12 mouse cellular contexts compared by ENCODE assay signal in the genomic region with DNA sequence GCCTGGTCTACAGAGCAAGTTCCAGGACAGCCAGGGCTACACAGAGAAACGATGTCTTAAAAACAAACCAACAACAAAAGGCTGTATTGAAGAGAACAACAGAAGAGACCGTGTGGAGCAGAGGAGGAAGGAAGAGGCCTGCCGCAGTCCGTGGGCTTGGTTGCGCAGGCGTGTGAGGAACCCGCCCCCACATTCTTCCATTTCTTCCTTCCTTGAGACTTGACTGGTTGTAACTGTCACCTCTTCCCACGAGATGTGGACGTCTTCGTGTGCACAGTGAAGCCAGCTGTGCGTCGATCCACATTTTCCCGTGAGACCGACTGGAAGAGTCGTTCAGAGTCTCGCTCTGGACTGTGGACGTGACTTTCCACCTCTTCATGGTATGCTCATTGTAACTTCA. TPM values are rescaled to one million over a fixed set of nuclear protein-coding genes. Genes with fewer than 3 reads are reported as not detected.
DNase-seq lines count a peak whose midpoint lies in the region; ATAC-seq and TF ChIP-seq lines count a peak whose summit lies in the region.
"Had no signal": no experiment of that assay in that cellular context is flagged by ENCODE, and none has a peak within 500 bp of the region (broad histone marks: within the 10 kb centered on the region; RNA-seq: fewer than 3 reads in every experiment).

No protein-coding gene starts in this region.

- 66% methylated on average over 17 of the region's 17 CpGs for WGBS in kidney, postnatal 0 days

- no peaks in the 10 kb centered on the region for H3K36me3 ChIP-seq in kidney, postnatal 0 days (ENCODE audit: insufficient read depth, low read length)
- no peaks in the 10 kb centered on the region for H3K36me3 ChIP-seq in megakaryocyte, embryonic 14.5 days (replicated peaks; ENCODE audit: low read length)
- H3K36me3 ChIP-seq: embryonic facial prominence, embryonic 12.5 days had no signal

- no peak for TF ChIP-seq CTCF in kidney, postnatal 0 days (IDR thresholded peaks at IDR 0.05; ENCODE audit: low read depth)

- H3K27ac ChIP-seq in kidney, postnatal 0 days = peak overlapping the region; percentile 79
- H3K27ac ChIP-seq: embryonic facial prominence, embryonic 12.5 days had no signal

- H3K4me2 ChIP-seq in kidney, postnatal 0 days (ENCODE audit: low read length) = no peak overlapping the region
- H3K4me2 ChIP-seq: embryonic facial prominence, embryonic 12.5 days had no signal

- H3K9me3 ChIP-seq in kidney, postnatal 0 days (replicated peaks; ENCODE audit: low read length) = no peaks in the 10 kb centered on the region
- no peaks in the 10 kb centered on the region for H3K9me3 ChIP-seq in megakaryocyte, embryonic 14.5 days
- H3K9me3 ChIP-seq: embryonic facial prominence, embryonic 12.5 days had no signal

- DNase-seq in adrenal gland, adult 2 months = peak; percentile 32
- no peak for DNase-seq in adrenal gland, postnatal 25 days
- DNase-seq in 416B (ENCODE audit: low read depth) = peak; percentile 69
- peak; percentile 60 for DNase-seq in kidney, postnatal 0 days (ENCODE audit: low spot score)
- DNase-seq in embryo, embryonic 10.5 days (ENCODE audit: low spot score) = no peak
- DNase-seq in left cerebral cortex, postnatal 25 days (ENCODE audit: low spot score in 2 of 2) = no peak
- no peak for DNase-seq in adrenal gland, adult (ENCODE audit: inconsistent age in 2 of 2, low spot score in 1 of 2)
- DNase-seq: right cerebral cortex, postnatal 4 days had no signal

- no peaks in the 10 kb centered on the region for H3K4me1 ChIP-seq in kidney, postnatal 0 days (replicated peaks; ENCODE audit: insufficient read depth, low read length)
- peaks cover 54% of the 10 kb centered on the region for H3K4me1 ChIP-seq in megakaryocyte, embryonic 14.5 days

- no peak for ATAC-seq in kidney, postnatal 0 days (replicated peaks; ENCODE audit: low FRiP score, low read depth)

- no peak overlapping the region for H3K9ac ChIP-seq in kidney, postnatal 0 days (ENCODE audit: low read depth, low read length)
- H3K9ac ChIP-seq: embryonic facial prominence, embryonic 12.5 days had no signal

- no peak overlapping the region for H3K4me3 ChIP-seq in kidney, postnatal 0 days (replicated peaks; ENCODE audit: low read depth, low read length)
- peak overlapping the region; percentile 86 for H3K4me3 ChIP-seq in megakaryocyte, embryonic 14.5 days (replicated peaks)
- H3K4me3 ChIP-seq: embryonic facial prominence, embryonic 12.5 days; myocyte had no signal

- H3K27me3 ChIP-seq in kidney, postnatal 0 days (ENCODE audit: insufficient read depth, low read length) = no peaks in the 10 kb centered on the region
- H3K27me3 ChIP-seq in megakaryocyte, embryonic 14.5 days (replicated peaks) = no peaks in the 10 kb centered on the region
- H3K27me3 ChIP-seq: embryonic facial prominence, embryonic 12.5 days had no signal

- intact Hi-C loops in left cerebral cortex, postnatal 25 days (cut with DNase I) = no loop called here

RNA-seq across cellular contexts. Expression of gene Cxcl10, which starts 26.7 kb away (rescaled TPM):
- total RNA-seq in adrenal gland, adult 2 months (2021) = under 1 TPM; 0.43 to 0.73 TPM
- 1.7 and 3.6 TPM in 2 replicates for polyA plus RNA-seq in adrenal gland, adult 2 months (2012; rRNA removed)
- 1.1 and 1.2 TPM in 2 replicates for total RNA-seq in adrenal gland, postnatal 25 days (2021)
- polyA plus RNA-seq in kidney, postnatal 0 days (2015; fragmentation: Nextera tagmentation; extraction: Ambion mirVana) = 3.4 and 3.8 TPM in 2 replicates
- not detected in 2 replicates for polyA plus RNA-seq in megakaryocyte, embryonic 14.5 days (2012; ENCODE audit: insufficient read depth, low replicate concordance)
- total RNA-seq in left cerebral cortex, postnatal 25 days (2021) = not detected

RNA-seq across cellular contexts. Expression of gene Art3, which starts 43.7 kb away (rescaled TPM):
- total RNA-seq in adrenal gland, adult 2 months (2021) = 10 to 100 TPM; 39.2 to 58.2 TPM
- 2.6 and 3.1 TPM in 2 replicates for polyA plus RNA-seq in adrenal gland, adult 2 months (2012; rRNA removed)
- total RNA-seq in adrenal gland, postnatal 25 days (2021) = 50.0 and 51.8 TPM in 2 replicates
- 8.0 and 9.2 TPM in 2 replicates for polyA plus RNA-seq in kidney, postnatal 0 days (2015; fragmentation: Nextera tagmentation; extraction: Ambion mirVana)
- polyA plus RNA-seq in megakaryocyte, embryonic 14.5 days (2012; ENCODE audit: insufficient read depth, low replicate concordance) = not detected in 2 replicates
- total RNA-seq in left cerebral cortex, postnatal 25 days (2021) = 1 to 10 TPM; 6.2 to 6.9 TPM

RNA-seq across cellular contexts. Expression of gene Cxcl9, which starts 47.5 kb away (rescaled TPM):
- total RNA-seq in adrenal gland, adult 2 months (2021) = 1 to 10 TPM; 2.5 to 2.6 TPM
- polyA plus RNA-seq in adrenal gland, adult 2 months (2012; rRNA removed) = 3.7 and 7.2 TPM in 2 replicates
- 0.88 and 0.90 TPM in 2 replicates for total RNA-seq in adrenal gland, postnatal 25 days (2021)
- polyA plus RNA-seq in kidney, postnatal 0 days (2015; fragmentation: Nextera tagmentation; extraction: Ambion mirVana) = 0.08 and 0.13 TPM in 2 replicates
- polyA plus RNA-seq in megakaryocyte, embryonic 14.5 days (2012; ENCODE audit: insufficient read depth, low replicate concordance) = not detected in 2 replicates
- not detected for total RNA-seq in left cerebral cortex, postnatal 25 days (2021)
- total RNA-seq: left cerebral cortex, adult 18-20 months had no signal
- polyA plus RNA-seq: embryonic facial prominence, embryonic 12.5 days had no signal

RNA-seq across cellular contexts. Expression of gene Nup54, which starts 59.7 kb away (rescaled TPM):
- total RNA-seq in adrenal gland, adult 2 months (2021) = 10 to 100 TPM; 27.3 to 29.3 TPM
- 4.5 and 7.0 TPM in 2 replicates for polyA plus RNA-seq in adrenal gland, adult 2 months (2012; rRNA removed)
- total RNA-seq in adrenal gland, postnatal 25 days (2021) = 30.1 and 33.5 TPM in 2 replicates
- polyA plus RNA-seq in kidney, postnatal 0 days (2015; fragmentation: Nextera tagmentation; extraction: Ambion mirVana) = 37.3 and 40.4 TPM in 2 replicates
- polyA plus RNA-seq in megakaryocyte, embryonic 14.5 days (2012; ENCODE audit: insufficient read depth, low replicate concordance) = 3.1 TPM in 1 of 2 replicates, not detected in the other
- total RNA-seq in left cerebral cortex, postnatal 25 days (2021) = 10 to 100 TPM; 26.4 to 28.7 TPM

Comparison
In these comparisons a context has a peak if more than half of its experiments do, and no peak if none do; other contexts are left out.
1. DNase-seq: peak in adrenal gland, adult 2 months (single experiment), 416B (single experiment) and kidney, postnatal 0 days (single experiment); none in adrenal gland, postnatal 25 days (single experiment), embryo, embryonic 10.5 days (single experiment), left cerebral cortex, postnatal 25 days (0 of 2) and adrenal gland, adult (0 of 2).